Mouse (Mus musculus): ENCODE measurements around the gene AU022751. TPM values are rescaled to one million over a fixed set of nuclear protein-coding genes. Genes with fewer than 3 reads are reported as not detected.
"Not testable (repeated sequence)": the region's sequence is repeated elsewhere in the genome, so short reads cannot be mapped to it uniquely, and the experiment has no call there.

Gene AU022751
- polyA plus RNA-seq (2015; fragmentation: Nextera tagmentation; extraction: Ambion mirVana) = 0.08 TPM in 1 of 2 replicates, not detected in the other

- H3K9me3 ChIP-seq (replicated peaks; ENCODE audit: control insufficient read depth, low read length) = peaks cover 17% of the 10 kb centered on the region
- H3K4me3 ChIP-seq (ENCODE audit: low read length) = no peak within 1 kb of the TSS
- no peaks in the 10 kb centered on the region for H3K36me3 ChIP-seq (ENCODE audit: control insufficient read depth, insufficient read depth)
- no peaks in the 10 kb centered on the region for H3K27me3 ChIP-seq (ENCODE audit: control insufficient read depth, insufficient read depth, low read length)
- no peak for ATAC-seq (replicated peaks; ENCODE audit: extremely low read depth, insufficient read depth, low FRiP score)
- 90% methylated on average over 32 of the region's 39 CpGs for WGBS
- no peak within 1 kb of the TSS for H3K9ac ChIP-seq (ENCODE audit: low read length)
- H3K4me2 ChIP-seq (ENCODE audit: low read depth, low read length) = no peak within 1 kb of the TSS
- no peak within 1 kb of the TSS for H3K27ac ChIP-seq (ENCODE audit: low read length)
- H3K4me1 ChIP-seq (ENCODE audit: control insufficient read depth, insufficient read depth, low read length) = no peaks in the 10 kb centered on the region
Measured at GRCm38 (mm10) chrX:6082954-6083680, at the start of gene AU022751. Gene AU022751, minus strand, starts transcription at chrX:6083419.

DNA sequence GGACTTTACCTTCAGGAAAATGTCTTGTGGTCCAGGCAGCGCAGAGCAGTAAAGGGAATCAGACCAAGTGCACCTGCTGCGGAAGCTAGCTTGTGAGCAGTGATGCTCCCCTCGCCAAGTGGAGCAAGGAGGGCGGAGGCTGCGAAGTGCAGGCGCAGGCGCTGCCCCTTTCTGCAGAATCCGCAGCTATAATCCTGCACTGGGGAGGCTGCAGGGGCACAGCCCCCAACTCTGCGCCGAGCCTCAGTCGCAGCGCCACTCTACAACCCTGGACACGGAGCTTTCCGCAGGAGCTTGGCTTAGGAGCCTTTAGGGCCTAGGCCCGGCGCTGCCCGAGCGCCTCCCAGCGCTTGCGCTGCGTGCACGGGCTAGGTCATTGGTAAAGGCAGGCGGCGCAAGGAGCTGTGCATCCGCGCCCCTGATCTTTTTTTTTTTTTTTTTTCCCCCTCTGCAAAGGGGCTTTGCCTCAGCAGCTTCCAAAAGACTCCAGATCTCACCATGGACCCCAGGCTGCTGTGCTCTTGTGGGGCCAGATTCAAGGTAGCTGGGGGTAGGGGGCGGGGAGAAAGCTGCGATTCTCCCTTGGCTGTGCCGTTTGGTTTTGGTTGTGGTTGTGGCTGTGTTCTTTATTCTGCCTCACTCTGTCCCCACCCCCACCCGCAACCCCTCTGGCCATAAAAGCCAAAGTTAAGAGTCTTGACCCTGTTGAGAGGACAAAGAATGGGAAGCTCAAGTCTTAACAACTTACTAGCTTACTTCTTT lies 9.0 kb upstream of the AU022751 start:
- Histone ChIP-seq H3K9ac (ENCODE audit: low read length) (no peak overlapping the region), H3K4me1 (ENCODE audit: control insufficient read depth, insufficient read depth, low read length) (no peaks in the 10 kb centered on the region), H3K4me2 (ENCODE audit: low read depth, low read length) (peak overlapping the region; percentile 60), H3K27ac (ENCODE audit: low read length) (no peak overlapping the region), H3K4me3 (ENCODE audit: low read length) (peak overlapping the region; percentile 45), H3K36me3 (ENCODE audit: control insufficient read depth, insufficient read depth) (no peaks in the 10 kb centered on the region), H3K27me3 (ENCODE audit: control insufficient read depth, insufficient read depth, low read length) (no peaks in the 10 kb centered on the region), H3K9me3 (replicated peaks; ENCODE audit: control insufficient read depth, low read length) (no peaks in the 10 kb centered on the region)
- WGBS = 11% methylated on average over 29 of the region's 30 CpGs
- ATAC-seq (replicated peaks; ENCODE audit: extremely low read depth, insufficient read depth, low FRiP score) = no peak

- no peaks in the 10 kb centered on the region for H3K9me3 ChIP-seq (replicated peaks; ENCODE audit: control insufficient read depth, low read length)
- H3K4me2 ChIP-seq (ENCODE audit: low read depth, low read length) = peak overlapping the region; percentile 60
- no peaks in the 10 kb centered on the region for H3K27me3 ChIP-seq (ENCODE audit: control insufficient read depth, insufficient read depth, low read length)
- H3K36me3 ChIP-seq (ENCODE audit: control insufficient read depth, insufficient read depth) = no peaks in the 10 kb centered on the region
- 25% methylated on average over 12 of the region's 12 CpGs for WGBS
- H3K4me1 ChIP-seq (ENCODE audit: control insufficient read depth, insufficient read depth, low read length) = no peaks in the 10 kb centered on the region
- no peak for ATAC-seq (replicated peaks; ENCODE audit: extremely low read depth, insufficient read depth, low FRiP score)
- H3K27ac ChIP-seq (ENCODE audit: low read length) = no peak overlapping the region
- H3K4me3 ChIP-seq (ENCODE audit: low read length) = peak overlapping the region; percentile 45
- H3K9ac ChIP-seq (ENCODE audit: low read length) = no peak overlapping the region
Measured at GRCm38 (mm10) chrX:6091547-6091946, 8.3 kb upstream of the AU022751 start.

DNA sequence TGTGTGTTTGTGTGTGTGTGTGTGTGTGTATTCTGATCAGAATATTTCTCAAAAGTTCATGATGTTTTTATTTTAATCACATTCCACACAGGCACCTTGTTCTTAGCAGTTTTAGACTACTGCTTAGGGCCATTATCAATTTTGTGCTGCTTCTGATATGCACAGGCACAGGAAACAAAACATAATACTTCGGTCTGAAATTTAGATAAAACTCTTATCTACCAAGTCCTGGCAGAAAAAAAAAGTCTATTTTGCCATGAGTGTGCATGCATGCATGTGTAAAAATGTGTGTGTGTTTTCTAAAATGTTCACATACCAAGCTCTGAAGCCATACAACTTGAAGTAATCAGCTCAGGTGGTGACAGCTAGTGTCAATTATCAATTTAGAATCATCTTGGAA lies 21.7 kb downstream of the AU022751 start:
- Histone ChIP-seq H3K9me3 (replicated peaks; ENCODE audit: control insufficient read depth, low read length) (no peaks in the 10 kb centered on the region), H3K36me3 (ENCODE audit: control insufficient read depth, insufficient read depth) (no peaks in the 10 kb centered on the region), H3K9ac (ENCODE audit: low read length) (no peak overlapping the region), H3K4me1 (ENCODE audit: control insufficient read depth, insufficient read depth, low read length) (no peaks in the 10 kb centered on the region), H3K4me3 (ENCODE audit: low read length) (no peak overlapping the region), H3K4me2 (ENCODE audit: low read depth, low read length) (no peak overlapping the region), H3K27ac (ENCODE audit: low read length) (no peak overlapping the region), H3K27me3 (ENCODE audit: control insufficient read depth, insufficient read depth, low read length) (no peaks in the 10 kb centered on the region)
- 54% methylated on average over 1 of the region's 1 CpGs for WGBS
- ATAC-seq (replicated peaks; ENCODE audit: extremely low read depth, insufficient read depth, low FRiP score) = no peak

DNA sequence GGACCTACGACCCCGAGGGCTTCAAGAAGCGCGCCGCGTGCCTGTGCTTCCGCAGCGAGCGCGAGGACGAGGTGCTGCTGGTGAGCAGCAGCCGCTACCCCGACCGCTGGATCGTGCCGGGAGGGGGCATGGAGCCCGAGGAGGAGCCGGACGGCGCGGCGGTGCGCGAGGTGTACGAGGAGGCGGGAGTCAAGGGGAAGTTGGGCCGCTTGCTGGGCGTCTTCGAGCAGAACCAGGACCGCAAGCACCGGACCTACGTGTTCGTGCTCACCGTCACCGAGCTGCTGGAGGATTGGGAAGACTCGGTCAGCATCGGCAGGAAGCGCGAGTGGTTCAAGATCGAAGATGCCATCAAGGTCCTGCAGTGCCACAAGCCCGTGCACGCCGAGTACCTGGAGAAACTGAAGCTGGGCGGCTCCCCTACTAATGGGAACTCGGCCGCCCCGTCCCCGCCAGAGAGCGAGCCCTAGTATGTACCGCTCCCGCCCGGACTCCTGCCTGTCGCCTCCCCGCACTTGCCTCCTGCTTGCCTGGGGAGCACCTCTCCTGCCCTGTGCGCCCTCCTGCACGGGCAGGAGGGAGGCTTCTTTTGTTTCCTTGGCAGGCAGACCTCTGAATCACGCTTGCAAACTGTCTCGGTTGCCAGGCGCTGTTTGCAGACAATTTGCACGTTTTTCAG lies 35.1 kb downstream of the AU022751 start:
- not testable (repeated sequence) for H3K36me3 ChIP-seq (ENCODE audit: control insufficient read depth, insufficient read depth); H3K9ac ChIP-seq (ENCODE audit: low read length); H3K4me1 ChIP-seq (ENCODE audit: control insufficient read depth, insufficient read depth, low read length); H3K9me3 ChIP-seq (replicated peaks; ENCODE audit: control insufficient read depth, low read length); H3K27me3 ChIP-seq (ENCODE audit: control insufficient read depth, insufficient read depth, low read length); H3K27ac ChIP-seq (ENCODE audit: low read length)
- Histone ChIP-seq H3K4me2 (ENCODE audit: low read depth, low read length) (peak overlapping the region; percentile 63), H3K4me3 (ENCODE audit: low read length) (peak overlapping the region; percentile 38)
- 14% methylated on average over 7 of the region's 60 CpGs for WGBS
- ATAC-seq (replicated peaks; ENCODE audit: extremely low read depth, insufficient read depth, low FRiP score) = peak; percentile 43; the same call in 1 of the 2 replicates

- not testable (repeated sequence) for H3K27ac ChIP-seq (ENCODE audit: low read length); H3K27me3 ChIP-seq (ENCODE audit: control insufficient read depth, insufficient read depth, low read length); H3K9me3 ChIP-seq (replicated peaks; ENCODE audit: control insufficient read depth, low read length); H3K4me1 ChIP-seq (ENCODE audit: control insufficient read depth, insufficient read depth, low read length); H3K36me3 ChIP-seq (ENCODE audit: control insufficient read depth, insufficient read depth); H3K9ac ChIP-seq (ENCODE audit: low read length)
- H3K4me2 ChIP-seq (ENCODE audit: low read depth, low read length) = peak within 1 kb of the TSS; percentile 63
- WGBS = 14% methylated on average over 13 of the region's 121 CpGs
- peak; percentile 79 for ATAC-seq (replicated peaks; ENCODE audit: extremely low read depth, insufficient read depth, low FRiP score)
- peak within 1 kb of the TSS; percentile 38 for H3K4me3 ChIP-seq (ENCODE audit: low read length)
Measured at GRCm38 (mm10) chrX:6047066-6047935, 35.9 kb downstream of the AU022751 start, which contains the start of gene Nudt11. Gene Nudt11, plus strand, starts transcription at chrX:6047453.

Small RNAs within 50 kb of the gene (microRNA-seq; reads per million reads assigned to microRNA genes)
- gene Gm27360 = not detected

Other genes with a start within 250 kb of the AU022751 start
- gene Nudt11, start 36.0 kb downstream of the AU022751 start, polyA plus RNA-seq (2015; fragmentation: Nextera tagmentation; extraction: Ambion mirVana) = 1.8 and 2.7 TPM in 2 replicates
- gene Nudt10, start 89.6 kb upstream of the AU022751 start, polyA plus RNA-seq (2015; fragmentation: Nextera tagmentation; extraction: Ambion mirVana) = 1.7 and 2.0 TPM in 2 replicates
- 0.16 TPM in 2 replicates for gene Bmp15, start 237.3 kb upstream of the AU022751 start, polyA plus RNA-seq (2015; fragmentation: Nextera tagmentation; extraction: Ambion mirVana)

All from heart, embryonic 16.5 days (tissue).